Mouse (Mus musculus): Measurements from ENCODE around the gene Rbm19. TPM values are rescaled to one million over a fixed set of nuclear protein-coding genes. Genes with fewer than 3 reads are reported as not detected.
"Not testable (repeated sequence)": the region's sequence is repeated elsewhere in the genome, so short reads cannot be mapped to it uniquely, and the experiment has no call there.

Gene Rbm19
- total RNA-seq, 2 experiments from 2014 or later, result 18.9 to 23.3 TPM

DNA sequence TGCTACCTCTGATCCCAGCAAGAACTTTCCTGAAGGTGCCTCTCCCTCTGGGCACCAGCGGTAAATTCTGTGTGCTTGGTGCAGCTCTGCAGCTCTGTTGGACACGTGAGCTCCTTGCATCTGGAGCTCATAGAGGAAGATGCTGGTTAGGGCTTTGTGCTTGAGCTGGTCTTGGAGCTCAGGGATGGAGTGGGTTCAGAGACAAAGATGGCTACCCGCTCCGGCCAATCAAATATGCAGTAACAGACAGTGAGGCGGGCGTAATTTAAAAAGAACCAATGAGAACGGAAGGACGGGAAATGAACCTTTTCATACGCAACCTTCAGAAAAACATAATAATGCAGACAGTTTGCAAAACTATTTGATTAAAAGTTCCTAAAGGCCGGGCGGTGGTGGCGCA is 1.9 kb upstream of the Rbm19 start:
- Histone ChIP-seq H3K27ac (no peak overlapping the region), H3K4me3 (no peak overlapping the region)
- DNase-seq (ENCODE audit: low spot score in 2 of 2), result no peak
- no peak for TF ChIP-seq CTCF (conservative IDR thresholded peaks at IDR 0.05)

DNA sequence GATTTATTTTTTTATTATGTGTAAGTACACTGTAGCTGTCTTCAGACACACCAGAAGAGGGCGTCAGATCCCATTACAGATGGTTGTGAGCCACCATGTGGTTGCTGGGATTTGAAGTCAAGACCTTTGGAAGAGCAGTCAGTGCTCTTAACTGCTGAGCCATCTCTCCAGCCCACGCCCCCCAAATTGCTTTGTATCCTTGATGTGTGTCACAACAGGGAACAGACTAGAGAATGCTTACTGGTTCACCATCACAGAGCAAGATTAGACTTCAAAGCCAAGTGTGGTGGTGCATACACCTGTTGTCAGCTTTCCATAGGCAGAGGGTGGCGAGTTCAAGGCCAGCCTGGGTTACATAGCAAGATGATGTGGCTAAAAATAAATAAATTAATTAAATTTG is 896 bp downstream of the Rbm19 start:
- DNase-seq (ENCODE audit: low spot score in 2 of 2); H3K27ac ChIP-seq: not testable (repeated sequence)
- H3K4me3 ChIP-seq, result peak overlapping the region; percentile 64
- peak; percentile 45 for TF ChIP-seq CTCF (conservative IDR thresholded peaks at IDR 0.05)

DNA sequence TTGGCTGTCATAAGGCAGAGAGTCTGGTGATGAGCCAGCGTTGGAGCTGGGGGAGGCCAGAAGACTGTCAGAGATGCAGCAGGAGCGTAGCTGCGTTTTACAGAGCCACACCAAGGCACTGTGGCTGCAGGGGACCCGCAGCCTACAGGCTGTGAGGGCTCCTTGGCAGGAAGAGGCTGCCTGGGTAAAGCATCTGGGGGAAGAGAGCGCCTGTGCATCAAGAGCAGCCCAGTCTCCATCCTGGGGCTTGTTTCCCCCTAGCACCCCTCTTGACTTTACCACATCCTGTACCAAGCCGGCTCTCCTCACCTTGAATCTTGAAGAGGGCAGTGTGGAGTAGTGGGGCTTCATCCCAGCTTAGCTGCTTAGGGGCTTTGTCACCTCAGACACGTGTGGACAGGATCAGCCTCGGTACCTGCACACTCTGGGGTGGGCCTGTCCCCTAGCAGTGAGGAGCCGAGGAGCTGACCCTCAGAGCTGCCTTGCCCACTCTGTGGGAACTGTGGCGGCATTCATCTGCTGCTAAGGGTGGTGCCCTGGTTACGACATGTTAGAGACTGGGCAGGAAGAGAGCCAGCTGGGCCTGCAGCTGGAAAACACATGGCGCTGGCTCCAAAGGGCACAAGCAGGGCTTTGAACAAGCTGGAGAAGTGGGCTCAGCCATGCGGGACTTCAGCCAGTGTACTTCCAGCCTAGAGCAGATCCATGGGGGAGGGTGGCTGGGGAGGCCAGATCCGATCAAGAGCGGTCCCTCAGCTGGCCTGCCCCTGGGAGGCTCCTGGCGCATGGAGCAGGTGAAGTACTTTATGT is 8.8 kb downstream of the Rbm19 start:
- DNase-seq (ENCODE audit: low spot score in 2 of 2), result no peak

DNA sequence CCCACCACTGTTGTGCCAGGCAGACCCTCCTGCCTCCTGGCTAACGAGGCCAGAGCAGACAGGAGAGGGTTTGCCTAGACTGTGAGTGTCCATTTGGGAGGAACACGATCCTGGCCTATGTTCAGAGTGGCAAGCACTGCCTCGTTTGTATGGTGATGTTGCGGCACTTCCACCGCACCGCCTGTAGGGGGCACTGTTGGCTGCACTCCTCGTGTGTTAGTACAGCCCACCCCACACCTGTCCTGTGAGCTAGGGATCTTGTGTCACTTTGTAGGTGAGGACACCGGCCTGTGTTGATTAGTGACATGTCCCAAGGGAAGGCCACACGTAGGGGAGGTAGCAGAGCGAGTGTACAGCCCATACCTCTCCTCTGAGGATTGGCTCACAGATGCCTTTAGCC is 11.4 kb downstream of the Rbm19 start:
- peak; percentile 79 for TF ChIP-seq CTCF (conservative IDR thresholded peaks at IDR 0.05)
- H3K4me3 ChIP-seq, result no peak overlapping the region
- H3K27ac ChIP-seq, result no peak overlapping the region
- DNase-seq (ENCODE audit: low spot score in 2 of 2), result peak in 1 of 2 experiments; percentile 32

More for the DNA sequence above, 8.8 kb downstream of the Rbm19 start:
- no peak for TF ChIP-seq CTCF (conservative IDR thresholded peaks at IDR 0.05)
- H3K27ac ChIP-seq, result no peak overlapping the region
- H3K4me3 ChIP-seq, result no peak overlapping the region

GRCm38 (mm10) chr5:120128511-120128910 is 12.2 kb downstream of the Rbm19 start:
- no peak for TF ChIP-seq CTCF (conservative IDR thresholded peaks at IDR 0.05)
- no peak for DNase-seq (ENCODE audit: low spot score in 2 of 2)
- H3K27ac ChIP-seq, result no peak overlapping the region
- H3K4me3 ChIP-seq, result no peak overlapping the region

DNA sequence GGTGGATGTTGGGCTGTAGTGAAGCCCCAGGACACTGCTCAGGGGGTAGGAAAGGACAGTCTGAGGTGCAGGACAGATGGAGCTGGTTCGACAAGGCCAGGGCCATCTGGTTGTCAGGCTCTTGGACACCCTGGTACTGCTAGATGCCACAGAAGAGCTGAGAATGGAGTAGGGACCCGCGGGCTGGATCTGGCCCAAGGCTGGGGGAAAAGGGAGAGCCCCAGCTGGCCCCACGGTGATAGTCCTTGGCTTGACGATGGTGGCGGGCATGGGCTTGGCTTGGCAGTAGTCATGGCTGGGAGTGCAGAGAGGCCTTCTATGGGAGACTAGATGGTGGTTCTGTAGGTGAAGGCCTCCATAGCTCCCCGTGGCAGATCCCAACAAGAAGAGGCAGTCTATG is 12.8 kb downstream of the Rbm19 start:
- DNase-seq (ENCODE audit: low spot score in 2 of 2), result no peak
- H3K4me3 ChIP-seq, result no peak overlapping the region
- TF ChIP-seq CTCF (conservative IDR thresholded peaks at IDR 0.05), result no peak

DNA sequence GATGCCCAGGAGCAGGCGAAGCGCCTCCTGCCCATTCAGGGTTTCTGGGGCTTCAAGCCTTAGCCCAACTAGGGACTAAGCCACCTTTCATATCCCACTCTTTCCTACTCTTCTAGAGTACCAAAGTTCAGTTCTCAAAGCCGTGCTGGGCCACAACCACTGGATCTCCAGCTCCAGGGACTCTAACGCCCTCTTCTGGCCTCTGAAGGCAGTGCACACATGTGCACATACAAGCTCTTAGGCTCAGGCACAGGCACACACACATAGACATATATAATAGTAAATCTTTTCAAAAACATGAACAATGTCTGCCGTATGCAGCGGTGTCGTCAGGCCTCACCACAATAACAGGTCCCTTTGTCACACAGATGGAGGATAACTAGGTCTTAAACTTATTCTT is 13.5 kb downstream of the Rbm19 start:
- H3K4me3 ChIP-seq, result no peak overlapping the region
- no peak overlapping the region for H3K27ac ChIP-seq
- DNase-seq (ENCODE audit: low spot score in 2 of 2), result no peak
- TF ChIP-seq CTCF (conservative IDR thresholded peaks at IDR 0.05), result peak; percentile 27; the same call in 1 of the 2 replicates

More for the DNA sequence above, 12.8 kb downstream of the Rbm19 start:
- H3K27ac ChIP-seq, result no peak overlapping the region

DNA sequence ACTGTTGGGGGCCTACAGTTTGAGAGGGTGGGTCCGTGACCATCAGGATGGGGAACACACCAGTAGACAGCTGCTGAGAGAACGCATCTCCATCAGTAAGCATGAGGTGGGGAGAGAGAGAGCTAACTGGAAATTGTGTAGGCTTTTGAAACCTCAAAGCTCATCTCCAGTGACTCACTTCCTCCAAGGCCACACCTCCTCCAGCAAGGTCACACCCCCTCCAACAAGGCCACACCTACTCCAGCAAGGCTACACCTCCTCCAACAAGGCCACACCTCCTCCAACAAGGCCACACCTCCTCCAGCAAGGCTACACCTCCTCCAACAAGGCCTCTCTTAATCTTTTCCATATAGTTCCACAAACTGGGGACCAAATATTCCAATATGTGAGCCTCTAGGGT is 13.9 kb downstream of the Rbm19 start:
- no peak overlapping the region for H3K27ac ChIP-seq
- no peak for DNase-seq (ENCODE audit: low spot score in 2 of 2)
- H3K4me3 ChIP-seq, result no peak overlapping the region
- TF ChIP-seq CTCF (conservative IDR thresholded peaks at IDR 0.05), result no peak

- H3K27ac ChIP-seq, result no peak overlapping the region
- DNase-seq (ENCODE audit: low spot score in 2 of 2), result no peak
- H3K4me3 ChIP-seq, result no peak overlapping the region
- TF ChIP-seq CTCF (conservative IDR thresholded peaks at IDR 0.05), result peak; percentile 80
Measured at GRCm38 (mm10) chr5:120131600-120131999, 15.3 kb downstream of the Rbm19 start.

DNA sequence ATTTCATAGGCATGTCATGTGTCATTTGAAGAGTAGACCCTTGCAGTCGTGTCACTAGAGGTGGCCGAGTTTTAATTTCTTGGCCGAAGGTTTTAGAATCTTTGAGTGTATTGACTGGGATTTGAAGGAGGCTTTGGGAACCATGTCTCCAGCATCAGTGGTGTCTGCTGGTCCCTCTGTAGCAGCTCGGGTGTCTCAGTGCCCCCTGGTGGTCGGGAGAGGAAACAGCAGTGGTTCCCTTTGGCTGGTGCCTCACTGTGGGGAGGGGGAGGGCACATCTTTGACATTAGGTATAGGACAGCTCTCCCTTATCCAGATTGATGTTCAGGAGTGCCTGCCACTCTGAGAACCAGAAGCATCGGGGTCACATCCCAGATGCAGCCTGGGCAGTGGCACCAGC is 17.7 kb downstream of the Rbm19 start:
- peak; percentile 96 for TF ChIP-seq CTCF (conservative IDR thresholded peaks at IDR 0.05)
- Histone ChIP-seq H3K4me3 (no peak overlapping the region), H3K27ac (no peak overlapping the region)
- peak; percentile 42 to 65 for DNase-seq (ENCODE audit: low spot score in 2 of 2)

DNA sequence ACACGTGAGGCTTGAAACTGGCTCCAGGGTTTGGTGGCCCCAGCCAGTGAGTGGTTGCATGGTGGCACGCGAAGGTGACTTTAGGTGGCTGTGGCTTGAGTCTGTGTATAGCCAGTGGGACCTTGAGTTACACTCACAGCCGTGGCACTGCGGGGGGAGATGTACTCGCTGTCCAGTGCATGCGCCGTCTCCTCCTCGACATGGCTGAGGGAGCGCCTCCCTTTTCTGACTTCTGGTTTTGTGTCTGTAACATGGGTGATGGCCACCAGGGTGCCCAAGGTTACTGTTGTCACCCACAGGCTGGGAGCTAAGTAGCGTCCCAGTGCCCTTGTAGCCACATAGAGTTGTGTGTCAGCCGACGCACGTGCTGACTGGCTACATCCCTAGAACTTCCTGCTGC is 19.1 kb downstream of the Rbm19 start:
- H3K27ac ChIP-seq, result no peak overlapping the region
- DNase-seq (ENCODE audit: low spot score in 2 of 2), result no peak
- TF ChIP-seq CTCF (conservative IDR thresholded peaks at IDR 0.05), result no peak
- H3K4me3 ChIP-seq, result no peak overlapping the region

DNA sequence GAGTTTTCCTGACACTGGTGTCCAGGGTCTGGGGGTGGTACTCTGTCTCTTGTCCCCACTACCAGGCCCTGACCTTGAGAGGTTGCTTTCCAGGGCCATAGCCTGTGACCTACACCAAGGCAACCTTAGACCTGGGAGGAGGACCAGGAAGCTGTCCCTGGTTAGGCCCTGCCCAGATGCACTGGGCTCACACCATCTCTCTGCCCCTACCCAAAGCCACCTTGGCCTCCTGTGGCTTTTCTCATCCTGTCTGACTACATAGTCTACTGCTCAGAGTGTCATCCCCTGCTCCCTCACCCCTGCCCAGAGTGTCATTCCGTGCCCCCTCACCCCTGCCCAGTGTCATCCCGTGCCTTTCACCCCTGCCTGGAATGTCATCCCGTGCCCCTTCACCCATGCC is 19.6 kb downstream of the Rbm19 start:
- no peak for TF ChIP-seq CTCF (conservative IDR thresholded peaks at IDR 0.05)
- Histone ChIP-seq H3K27ac (no peak overlapping the region), H3K4me3 (no peak overlapping the region)
- no peak for DNase-seq (ENCODE audit: low spot score in 2 of 2)

DNA sequence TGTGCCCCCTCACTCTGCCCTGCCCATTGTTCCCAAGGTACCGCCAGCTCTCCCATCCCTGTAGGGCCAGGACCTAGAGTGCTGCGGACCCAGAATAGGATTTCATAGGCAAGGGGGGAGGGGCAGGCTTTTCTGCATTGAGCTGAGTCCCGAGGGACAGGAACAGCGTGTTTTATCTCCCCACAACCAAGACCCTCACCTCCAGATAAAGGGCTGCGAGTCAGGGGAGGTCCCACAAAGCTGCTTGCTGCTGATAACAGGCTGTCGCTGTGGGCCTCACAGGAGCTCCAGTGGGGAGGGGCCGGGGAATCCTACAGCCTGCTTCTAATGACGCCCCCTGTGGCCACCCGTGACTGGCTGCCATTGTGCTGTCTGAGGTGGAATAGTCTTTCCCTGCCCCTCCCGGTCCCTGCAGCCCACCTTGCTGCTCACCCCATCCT is 20.0 kb downstream of the Rbm19 start:
- no peak for TF ChIP-seq CTCF (conservative IDR thresholded peaks at IDR 0.05)
- H3K4me3 ChIP-seq, result no peak overlapping the region
- DNase-seq (ENCODE audit: low spot score in 2 of 2), result no peak
- no peak overlapping the region for H3K27ac ChIP-seq

DNA sequence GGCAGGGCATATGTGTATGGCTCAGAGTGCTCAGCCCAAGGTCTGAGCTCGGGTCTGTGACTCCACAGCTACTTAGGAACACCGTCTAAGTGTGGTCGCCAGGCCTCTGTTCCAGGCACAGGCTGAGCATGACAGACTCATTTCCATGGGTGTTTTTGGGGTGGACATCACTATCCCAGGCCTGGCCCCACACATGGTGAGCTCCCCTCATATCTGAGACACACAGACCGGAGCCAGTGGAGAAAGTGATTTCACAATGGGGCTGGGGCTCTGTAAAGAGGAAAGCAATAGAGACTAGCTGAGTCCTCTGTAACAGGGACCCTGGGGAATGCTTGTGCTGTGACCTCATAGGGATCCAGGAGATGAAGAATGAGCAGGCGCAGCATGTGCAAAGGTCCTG is 20.8 kb downstream of the Rbm19 start:
- no peak for DNase-seq (ENCODE audit: low spot score in 2 of 2)
- Histone ChIP-seq H3K4me3 (no peak overlapping the region), H3K27ac (no peak overlapping the region)
- TF ChIP-seq CTCF (conservative IDR thresholded peaks at IDR 0.05), result no peak
